Mouse (Mus musculus) adipocyte (in vitro differentiated cells): ENCODE measurements at regions not wholly inside any gene's neighbourhood (a gene's known extent, or its start where the extent isn't known, plus 50 kb on each side); places are given as distances from the start of the nearest gene placed in this dataset.

Experiments used
- DNase-seq: peaks from one replicate; pipeline ENCODE4 v3.0.0-alpha.2; 2016; ENCODE audit warnings: low spot score

DNA sequence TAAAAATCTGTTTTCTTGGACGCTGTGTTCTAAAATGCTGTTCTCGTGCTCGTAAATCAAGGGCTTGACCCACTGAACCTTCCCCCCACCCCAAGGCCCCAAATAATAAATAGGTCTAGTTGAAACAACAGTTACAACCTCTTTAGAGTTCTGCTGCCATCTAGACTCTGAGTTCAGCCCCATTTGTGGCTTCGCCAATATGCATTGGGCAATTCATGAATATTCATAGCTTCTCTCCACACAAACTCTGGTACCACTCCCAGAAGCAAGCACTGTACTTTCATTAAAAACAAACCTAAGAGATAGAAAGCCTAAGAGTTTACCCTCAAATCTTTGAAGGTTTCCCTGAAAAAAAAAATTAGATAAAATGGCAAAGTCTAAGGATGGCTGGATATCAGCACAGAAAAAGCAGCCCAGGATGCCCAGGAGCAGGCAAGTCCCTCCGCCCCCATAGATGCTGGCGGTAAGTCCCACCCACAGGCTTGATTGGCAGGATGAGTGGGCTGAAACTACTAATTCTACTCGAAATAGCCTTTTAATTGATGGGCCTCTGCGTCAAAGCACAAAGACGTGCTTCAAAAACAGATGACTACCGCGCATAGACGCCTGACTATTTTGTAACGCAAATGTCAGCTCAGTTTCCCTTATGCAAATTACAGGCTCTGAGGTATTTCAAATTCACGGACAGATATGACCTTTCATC is 106.0 kb upstream of the Sh3bp4 start:
- DNase-seq = no peak

DNA sequence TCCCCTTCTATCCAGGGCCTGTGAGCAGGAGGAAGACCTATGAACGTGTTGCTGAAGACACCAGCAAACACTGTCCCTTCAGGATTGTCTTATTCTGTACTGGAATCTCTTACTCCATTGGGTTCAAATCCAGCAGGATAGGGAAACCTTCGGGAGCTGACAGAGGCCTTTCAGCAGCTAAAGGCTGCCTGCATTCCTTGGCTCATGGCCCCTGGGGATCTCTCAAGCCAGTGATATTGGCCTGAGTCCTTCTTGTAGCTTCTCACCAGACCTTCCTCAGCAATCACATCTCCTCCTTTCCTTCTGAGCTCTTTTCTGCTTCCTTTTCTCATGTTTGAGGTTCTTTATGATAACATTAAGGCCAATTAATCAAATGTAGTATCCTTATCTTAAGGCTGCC is 103.8 kb upstream of the Sh3bp4 start:
- peak; percentile 25 for DNase-seq

GRCm38 (mm10) chr1:88968142-88968541 is 102.1 kb upstream of the Sh3bp4 start:
- DNase-seq = no peak

DNA sequence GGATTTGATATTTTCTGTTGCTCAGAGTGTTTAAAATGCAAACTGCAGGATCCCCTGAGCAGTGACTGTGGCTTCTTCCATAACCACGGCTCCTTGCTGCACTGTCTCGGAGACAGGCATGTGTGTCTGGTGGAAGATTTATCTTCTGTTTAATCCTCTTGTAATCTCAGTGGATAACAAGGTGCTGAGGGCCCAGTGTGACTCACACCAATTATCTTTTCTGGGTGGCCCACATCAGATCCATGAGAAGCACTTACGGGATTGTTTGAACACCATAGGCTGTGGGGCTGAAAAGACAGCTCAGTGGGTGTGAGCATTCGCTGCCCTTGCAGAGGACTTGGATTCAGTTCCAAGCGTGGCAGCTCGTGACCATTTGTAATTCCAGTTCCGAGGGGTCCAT is 101.2 kb upstream of the Sh3bp4 start:
- no peak for DNase-seq

DNA sequence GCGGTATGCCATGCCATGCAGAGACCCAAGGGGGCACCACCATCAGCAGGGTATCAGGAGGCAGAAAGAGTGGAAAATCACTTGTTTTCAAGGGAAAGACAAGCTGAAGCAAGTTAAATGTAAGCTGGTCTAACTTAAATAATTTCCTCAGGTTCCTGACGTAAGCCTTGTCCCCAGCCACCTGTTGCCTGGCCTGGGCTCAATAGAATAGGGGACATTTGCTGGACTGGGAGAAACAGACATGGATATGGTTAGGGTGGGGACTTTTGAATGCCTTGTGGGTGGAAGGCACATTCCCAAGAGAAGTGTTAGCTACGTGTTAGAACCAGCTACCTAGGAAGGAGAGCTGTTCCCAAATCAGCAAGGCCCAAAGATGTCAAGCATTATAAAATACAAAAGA is 100.6 kb upstream of the Sh3bp4 start:
- no peak for DNase-seq

- no peak for DNase-seq
Observed at GRCm38 (mm10) chr1:88976101-88976500, 94.1 kb upstream of the Sh3bp4 start.

DNA sequence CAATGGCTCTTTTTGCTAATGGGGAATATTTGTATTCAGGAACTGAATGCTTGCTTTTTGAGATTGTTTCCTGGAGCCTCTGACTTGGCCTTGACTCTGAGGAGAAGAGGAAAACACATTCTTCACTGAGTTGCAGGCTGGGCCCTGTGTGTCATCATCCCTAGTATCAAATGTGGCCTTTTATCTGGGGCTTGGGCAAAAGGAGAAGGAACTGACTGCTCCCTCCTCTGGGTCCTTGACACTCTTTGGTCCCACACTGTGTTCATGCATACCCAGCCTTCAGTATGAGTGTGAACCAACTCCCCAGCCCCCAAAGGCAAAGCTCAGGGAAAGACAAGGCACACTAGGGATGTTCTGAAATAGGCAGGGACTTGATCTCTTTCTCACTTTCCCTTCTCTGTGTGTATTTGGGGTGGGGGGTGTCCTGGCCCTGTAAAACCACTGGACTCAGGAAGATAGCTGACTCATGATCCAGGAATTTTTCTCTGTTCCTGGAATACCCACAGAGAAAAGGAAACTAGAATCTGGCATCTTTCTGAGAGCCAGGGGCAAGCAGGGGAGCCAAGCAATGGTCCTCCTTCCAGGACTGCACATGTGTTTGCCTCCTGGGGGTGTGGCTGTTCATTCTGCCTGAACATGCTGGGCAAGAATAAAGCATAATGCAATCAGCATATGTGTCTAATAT is 82.1 kb upstream of the Sh3bp4 start:
- DNase-seq = no peak

DNA sequence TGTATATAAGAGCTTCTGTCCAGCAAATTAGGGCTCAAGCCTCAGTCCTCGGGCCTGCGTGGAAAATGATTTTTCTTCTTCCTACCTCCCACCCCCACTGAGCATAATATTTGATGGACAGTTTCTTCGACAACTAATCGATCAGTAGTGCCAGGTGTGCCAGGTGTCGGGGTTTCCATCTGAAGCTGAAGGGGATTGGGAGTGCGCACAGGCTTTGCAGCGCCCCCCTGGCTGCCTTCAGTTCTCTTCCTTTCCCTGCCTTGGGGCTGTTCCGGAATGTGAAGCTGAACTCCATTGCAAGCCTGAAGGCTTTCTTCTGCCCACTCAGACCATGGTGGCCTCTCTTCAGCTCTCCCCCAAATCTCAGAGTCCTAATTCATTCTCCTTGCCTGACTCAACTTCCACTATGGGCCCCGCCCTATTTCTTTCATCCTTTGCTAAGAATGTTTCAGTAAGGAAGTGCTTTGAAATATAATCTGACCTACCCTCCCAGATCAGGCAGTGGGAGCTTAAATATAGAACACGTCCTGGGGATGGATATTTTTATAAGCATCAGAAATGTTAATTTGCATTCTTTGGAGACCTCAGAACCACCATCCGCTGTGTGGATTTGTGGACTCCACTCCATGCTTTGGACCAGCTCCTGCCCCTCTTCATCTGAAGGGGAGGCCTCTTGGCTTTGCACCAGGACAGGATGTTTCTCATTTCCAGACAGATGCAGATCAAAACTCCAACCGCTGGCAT is 75.5 kb upstream of the Sh3bp4 start:
- no peak for DNase-seq

DNA sequence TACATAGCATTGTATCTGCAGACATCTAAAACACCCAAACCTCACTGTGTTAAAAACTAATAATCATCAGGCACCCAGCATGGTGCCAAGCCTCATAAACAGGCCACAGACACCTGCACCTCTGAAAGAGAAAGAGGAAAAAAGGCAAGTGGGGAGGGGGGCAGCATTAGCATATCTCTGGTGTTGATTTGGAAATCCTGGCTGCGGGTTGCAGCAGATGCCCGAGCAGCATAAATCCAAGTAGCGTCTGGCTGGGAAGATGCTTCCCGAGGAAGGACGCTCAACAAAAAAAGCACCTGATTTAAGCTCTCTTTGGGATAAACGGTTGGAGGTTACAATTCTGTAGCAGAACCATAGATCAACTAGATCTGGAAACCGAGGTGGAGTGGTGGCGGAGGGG is 74.3 kb upstream of the Sh3bp4 start:
- no peak for DNase-seq

- DNase-seq = no peak
Observed at GRCm38 (mm10) chr1:88996657-88997056, 73.6 kb upstream of the Sh3bp4 start.

GRCm38 (mm10) chr1:88997847-88998246 is 72.4 kb upstream of the Sh3bp4 start:
- DNase-seq = no peak

- no peak for DNase-seq
Observed at GRCm38 (mm10) chr1:89002326-89002725, 67.9 kb upstream of the Sh3bp4 start.

GRCm38 (mm10) chr1:89003752-89004151 is 66.5 kb upstream of the Sh3bp4 start:
- DNase-seq = no peak

DNA sequence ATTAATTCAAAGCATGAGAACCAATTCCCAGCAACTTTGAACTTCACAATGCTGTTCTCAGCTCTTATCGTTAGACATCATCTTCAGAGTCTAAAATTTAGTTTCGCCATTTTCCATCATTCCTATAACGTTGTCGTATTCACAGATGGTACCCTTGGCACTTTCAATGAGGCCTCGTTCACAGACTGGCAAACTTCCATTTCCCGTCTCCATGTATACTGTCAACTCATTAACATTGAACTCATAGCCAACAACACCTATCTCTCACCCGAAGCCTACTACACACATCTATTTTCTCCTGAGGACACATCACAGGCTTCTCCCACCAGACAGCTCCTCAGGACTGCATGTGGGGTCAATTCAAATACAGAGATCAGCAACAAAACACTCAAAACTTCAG is 62.7 kb upstream of the Sh3bp4 start:
- no peak for DNase-seq

DNA sequence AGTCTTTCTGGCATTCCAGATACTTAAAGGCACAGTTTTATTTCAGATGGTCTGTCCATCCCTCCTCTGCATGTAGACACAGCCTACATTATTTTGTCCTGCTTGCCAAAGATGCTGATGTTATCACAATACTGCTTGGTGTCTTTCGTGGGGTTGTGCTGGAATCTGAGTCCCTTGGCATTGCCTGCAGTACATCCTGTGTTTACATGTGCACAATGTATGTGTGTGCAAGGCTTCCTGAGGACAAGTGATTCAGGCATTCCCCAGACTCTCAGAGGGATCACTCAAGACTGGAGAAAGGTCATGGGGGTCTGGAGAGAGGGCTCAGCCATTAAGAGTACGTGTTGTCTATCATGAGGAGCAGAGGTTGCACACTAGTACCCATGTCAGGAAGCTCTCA is 60.0 kb upstream of the Sh3bp4 start:
- DNase-seq = no peak

DNA sequence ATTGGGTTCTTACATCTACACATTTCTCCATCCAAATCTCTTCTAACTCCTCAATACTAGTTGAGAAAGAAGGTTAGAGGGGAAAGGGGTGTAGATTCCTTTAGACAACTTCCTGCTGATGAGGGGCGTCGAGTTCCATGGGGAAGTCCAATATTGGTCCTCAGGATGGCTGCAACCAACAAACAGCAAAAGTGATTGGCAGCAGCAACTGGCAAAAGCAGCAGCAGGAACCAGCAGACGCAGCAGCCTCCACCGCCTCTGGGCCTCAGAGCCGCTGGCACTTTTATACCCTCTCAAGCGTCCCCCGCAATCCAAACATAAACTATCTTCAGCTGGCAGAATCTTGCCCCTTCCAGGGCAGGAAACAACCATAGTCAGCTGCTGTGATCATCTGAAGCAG is 58.8 kb upstream of the Sh3bp4 start:
- no peak for DNase-seq

DNA sequence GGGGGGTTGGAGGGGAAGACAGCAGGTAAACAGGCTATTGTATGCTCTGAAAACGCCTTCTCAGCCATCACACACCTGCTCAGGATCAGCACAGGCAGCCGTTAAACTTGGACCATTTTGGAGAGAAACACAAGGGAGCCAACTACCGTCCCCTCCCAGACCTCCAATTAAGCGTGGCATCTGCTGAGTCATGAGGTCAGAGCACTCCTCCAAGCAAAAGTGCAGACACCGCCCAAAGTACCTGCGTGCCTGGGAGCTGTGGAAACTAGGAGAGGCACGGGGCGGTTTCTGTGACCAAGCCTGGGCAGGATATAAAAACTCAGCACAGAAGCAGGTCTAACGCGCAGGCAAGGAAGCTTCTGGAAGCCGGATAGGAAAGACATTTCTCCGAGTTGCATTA is 54.8 kb upstream of the Sh3bp4 start:
- no peak for DNase-seq

DNA sequence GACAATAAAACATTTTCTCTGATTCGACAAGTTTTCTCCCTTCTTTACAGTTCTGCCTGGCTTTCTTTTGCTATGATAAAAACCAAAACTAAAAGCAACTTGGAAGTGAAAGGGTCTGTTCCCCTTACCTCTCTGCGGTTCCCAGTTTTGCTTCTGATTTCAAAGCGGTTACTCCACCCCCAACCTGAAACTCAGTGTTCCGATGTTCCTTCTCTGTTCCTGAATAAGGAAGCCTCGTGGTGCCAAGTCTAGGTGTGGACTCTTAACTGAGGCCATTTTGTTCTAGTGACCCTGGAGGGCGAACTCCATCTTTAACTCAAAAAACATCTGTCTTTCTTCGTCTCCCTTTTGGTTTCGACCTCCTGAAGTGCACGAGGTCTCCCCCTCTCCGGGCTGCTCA is 54.4 kb upstream of the Sh3bp4 start:
- no peak for DNase-seq

GRCm38 (mm10) chr1:89019778-89020373 is 50.3 kb upstream of the Sh3bp4 start:
- no peak for DNase-seq
